ENCODE assay signal across 9 mouse cellular contexts in the genomic region with DNA sequence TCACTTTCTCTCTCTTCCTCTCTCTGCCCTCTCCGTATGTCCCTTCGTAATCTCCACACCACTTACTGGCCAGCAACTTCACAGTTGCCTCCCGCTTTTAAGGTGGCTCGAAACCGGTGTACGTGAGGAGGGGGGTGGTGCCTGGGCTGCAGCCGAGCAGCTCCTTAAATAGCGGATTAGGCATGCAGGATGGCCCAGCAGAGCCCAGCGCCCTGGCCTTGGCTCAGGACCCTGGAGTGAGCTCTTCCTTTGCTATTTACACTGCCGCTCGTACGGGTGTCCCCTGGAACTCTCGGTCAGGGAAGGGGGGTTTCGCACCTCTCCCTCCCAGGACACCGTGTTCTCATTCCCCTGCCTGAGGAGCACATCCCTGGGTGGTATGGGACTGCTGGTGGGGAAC. TPM values are rescaled to one million over a fixed set of nuclear protein-coding genes. Genes with fewer than 3 reads are reported as not detected.
DNase-seq lines count a peak whose midpoint lies in the region; ATAC-seq and TF ChIP-seq lines count a peak whose summit lies in the region.
"Had no signal": no experiment of that assay in that cellular context is flagged by ENCODE, and none has a peak within 500 bp of the region (broad histone marks: within the 10 kb centered on the region; RNA-seq: fewer than 3 reads in every experiment).

A gene (minus strand): TSS at position 124 of the 400 bp plus-strand sequence.

- H3K4me3 ChIP-seq in lung, adult 2 months (replicated peaks; ENCODE audit: extremely low read depth, low read depth, low read length) = peak within 1 kb of the TSS; percentile 53
- H3K4me3 ChIP-seq in forebrain, embryonic 14.5 days (ENCODE audit: low read depth, low read length) = peak within 1 kb of the TSS; percentile 32
- H3K4me3 ChIP-seq in limb, embryonic 12.5 days (replicated peaks) = peak within 1 kb of the TSS; percentile 51
- peak within 1 kb of the TSS; percentile 8; the same call in 1 of the 2 replicates for H3K4me3 ChIP-seq in olfactory bulb, adult 2 months (ENCODE audit: insufficient read depth, low read depth, low read length)

- peak within 1 kb of the TSS; percentile 59 for H3K9ac ChIP-seq in forebrain, embryonic 14.5 days (ENCODE audit: low read length)
- H3K9ac ChIP-seq in limb, embryonic 12.5 days (replicated peaks) = peak within 1 kb of the TSS; percentile 74

- H3K4me2 ChIP-seq in forebrain, embryonic 14.5 days (ENCODE audit: low read length) = peak within 1 kb of the TSS; percentile 72
- H3K4me2 ChIP-seq in limb, embryonic 12.5 days = peak within 1 kb of the TSS; percentile 93

- no peak for DNase-seq in lung, adult 2 months
- no peak for DNase-seq in lung, postnatal 14 days
- DNase-seq in forebrain, embryonic 14.5 days (ENCODE audit: low spot score) = no peak
- peak in 1 of 2 experiments; percentile 37 for DNase-seq in heart, postnatal 36 days
- no peak for DNase-seq in layer of hippocampus, postnatal 36 days

- ATAC-seq in forebrain, embryonic 14.5 days = peak; percentile 40; the same call in 1 of the 2 replicates
- peak; percentile 50; the same call in 1 of the 2 replicates for ATAC-seq in limb, embryonic 12.5 days (ENCODE audit: insufficient number of reproducible peaks, insufficient read depth, low FRiP score, low TSS enrichment, low read depth)
- no peak for ATAC-seq in CD4-positive, CD25-positive, alpha-beta regulatory T cell, adult 4 months

- peak within 1 kb of the TSS; percentile 33; the same call in 1 of the 2 replicates for H3K27ac ChIP-seq in forebrain, embryonic 14.5 days (ENCODE audit: low read depth, low read length)
- H3K27ac ChIP-seq in limb, embryonic 12.5 days = peak within 1 kb of the TSS; percentile 88
- no peak within 1 kb of the TSS for H3K27ac ChIP-seq in olfactory bulb, adult 2 months (ENCODE audit: insufficient read depth, low read depth, low read length)

- intact Hi-C loops in heart, postnatal 36 days (cut with DNase I) = no loop called here

- no peak for TF ChIP-seq POLR2A in lung, adult 2 months (IDR thresholded peaks at IDR 0.05; ENCODE audit: borderline replicate concordance, extremely low read depth, low read depth, low read length)
- no peak for TF ChIP-seq POLR2A in olfactory bulb, adult 2 months (IDR thresholded peaks at IDR 0.05; ENCODE audit: insufficient read depth, low read depth, low read length)

- H3K27me3 ChIP-seq in forebrain, embryonic 14.5 days (replicated peaks; ENCODE audit: control insufficient read depth, insufficient read depth, low read length) = no peaks in the 10 kb centered on the region
- H3K27me3 ChIP-seq in limb, embryonic 12.5 days = 0 out of 2 replicates have a peak, but pooled peaks cover 3% of the 10 kb centered on the region
- H3K27me3 ChIP-seq: Patski had no signal

- peaks cover 2% of the 10 kb centered on the region; the same call in 1 of the 2 replicates for H3K4me1 ChIP-seq in lung, adult 2 months (ENCODE audit: control insufficient read depth, insufficient read depth, low read length)
- peaks cover 14% of the 10 kb centered on the region for H3K4me1 ChIP-seq in forebrain, embryonic 14.5 days (ENCODE audit: control insufficient read depth, insufficient read depth, low read length)
- H3K4me1 ChIP-seq in limb, embryonic 12.5 days (replicated peaks) = peaks cover 45% of the 10 kb centered on the region
- peaks cover 11% of the 10 kb centered on the region for H3K4me1 ChIP-seq in olfactory bulb, adult 2 months (ENCODE audit: control insufficient read depth, insufficient read depth, low read length)

- no peak for TF ChIP-seq CTCF in lung, adult 2 months (IDR thresholded peaks at IDR 0.05; ENCODE audit: insufficient read depth, low read length)
- TF ChIP-seq CTCF in olfactory bulb, adult 2 months (IDR thresholded peaks at IDR 0.05; ENCODE audit: insufficient read depth, low read depth, low read length) = no peak

- 3% methylated on average over 15 of the region's 15 CpGs for WGBS in lung, adult 2 months
- WGBS in forebrain, embryonic 14.5 days = under 1% methylated on average over 15 of the region's 15 CpGs
- WGBS in limb, embryonic 12.5 days = under 1% methylated on average over 15 of the region's 15 CpGs
- WGBS in olfactory bulb, adult 2 months = 4% methylated on average over 15 of the region's 15 CpGs

- H3K9me3 ChIP-seq in forebrain, embryonic 14.5 days (replicated peaks; ENCODE audit: control insufficient read depth, low read length) = no peaks in the 10 kb centered on the region
- no peaks in the 10 kb centered on the region for H3K9me3 ChIP-seq in limb, embryonic 12.5 days

- no peaks in the 10 kb centered on the region for H3K36me3 ChIP-seq in forebrain, embryonic 14.5 days (ENCODE audit: control insufficient read depth, insufficient read depth, low read length)
- peaks cover 11% of the 10 kb centered on the region for H3K36me3 ChIP-seq in limb, embryonic 12.5 days

RNA-seq across cellular contexts. Expression of the gene that starts here (rescaled TPM):
- 28.8 and 36.1 TPM in 2 replicates for polyA plus RNA-seq in lung, adult 2 months (2012; rRNA removed)
- polyA plus RNA-seq in forebrain, embryonic 14.5 days (2014; fragmentation: Nextera tagmentation; extraction: Ambion mirVana) = 15.5 and 19.9 TPM in 2 replicates
- total RNA-seq in heart, postnatal 36 days (2021) = 100 to 1,000 TPM; 152 to 202 TPM
- polyA plus RNA-seq in limb, embryonic 12.5 days (2016; fragmentation: Nextera tagmentation; extraction: Ambion mirVana) = 74.2 and 78.4 TPM in 2 replicates
- not detected in 2 replicates for polyA plus RNA-seq in olfactory bulb, adult 2 months (2012; ENCODE audit: insufficient read depth, insufficient read length, low replicate concordance, missing spikeins)
- under 1 TPM in 1 of 2 experiments, not detected in 1; 0.39 TPM for polyA plus RNA-seq in CD4-positive, CD25-positive, alpha-beta regulatory T cell, adult 4 months (2017; shearing (Covaris generic))
- total RNA-seq in layer of hippocampus, postnatal 36 days (2021) = 10 to 100 TPM in 1 of 2 experiments, 1 to 10 TPM in 1; 9.0 to 12.2 TPM

Comparison
In these comparisons a context has a peak if more than half of its experiments do, and no peak if none do; other contexts are left out.
1. RNA of the gene that starts here (total RNA-seq): 152 to 202 TPM in heart, postnatal 36 days; 9.0 to 12.2 TPM in layer of hippocampus, postnatal 36 days; every median in the first group is over 10 times any median in the second.
2. RNA of the gene that starts here (polyA plus RNA-seq): 74.2 to 78.4 TPM in limb, embryonic 12.5 days, 28.8 to 36.1 TPM in lung, adult 2 months and 15.5 to 19.9 TPM in forebrain, embryonic 14.5 days; 0.39 TPM in CD4-positive, CD25-positive, alpha-beta regulatory T cell, adult 4 months and not detected in olfactory bulb, adult 2 months; every median in the first group is over 10 times any median in the second.
3. Peak in every context shown above with its lines, with median percentiles within 50 percentile points of each other: H3K4me3 ChIP-seq.